Mouse (Mus musculus) ES-E14 (cell line): ENCODE measurements around the gene Fam171a2.

Experiments
- HCFC1 ChIP-seq: IDR thresholded peaks from 2 replicates; pipeline ENCODE4 v1.6.1; 2012; ENCODE audit warnings: low read length, inconsistent platforms, borderline replicate concordance; ENCODE audit not compliant: insufficient read depth
- ZC3H11A ChIP-seq: IDR thresholded peaks from 2 replicates; pipeline ENCODE4 v1.6.1; 2012; ENCODE audit warnings: low read depth, mild to moderate bottlenecking, inconsistent platforms, low read length, borderline replicate concordance
- ZNF384 ChIP-seq: IDR thresholded peaks from 2 replicates; pipeline ENCODE4 v1.6.1; 2012; ENCODE audit warnings: low read depth, low read length, inconsistent platforms

- TF ChIP-seq ZC3H11A (no peak), HCFC1 (no peak), ZNF384 (no peak)
These were observed 39.7 kb downstream of the Fam171a2 start, which contains the start of gene Slc25a39 for GRCm38 (mm10) chr11:102407834-102408215.
